Mouse (Mus musculus) CH12.LX (cell line): Measurements from ENCODE around the gene Plin3. TPM values are rescaled to one million over a fixed set of nuclear protein-coding genes. Genes with fewer than 3 reads are reported as not detected.

ENCODE experiments used
- DNase-seq: peaks from one replicate; pipeline ENCODE4 v3.0.0-alpha.2; 2013; ENCODE audit errors: extremely low read depth
- H3K27ac ChIP-seq: 2 replicates; pipeline ENCODE4 v1.5.1; 2012; ENCODE audit warnings: low read depth, mild to moderate bottlenecking, control low read depth, moderate library complexity; ENCODE audit not compliant: insufficient read depth
- H3K27me3 ChIP-seq: replicated peaks from 2 replicates; pipeline ENCODE3; 2012; ENCODE audit warnings: inconsistent platforms
- H3K36me3 ChIP-seq, 2 experiments: replicated peaks in 1 of 2; 2 replicates each; pipeline versions ENCODE3 to v1.6.1; 2012; ENCODE audit warnings: inconsistent platforms in 1 of 2, low read length in 1 of 2, mild to moderate bottlenecking in 1 of 2, mixed read lengths in 1 of 2, moderate library complexity in 1 of 2; ENCODE audit not compliant: control insufficient read depth in 1 of 2, insufficient read depth in 1 of 2
- H3K4me1 ChIP-seq, 2 experiments: 2 replicates each; pipeline ENCODE4 v1.6.1; 2012; ENCODE audit warnings: inconsistent platforms in 1 of 2, moderate library complexity in 1 of 2; ENCODE audit not compliant: insufficient read depth in 2 of 2, control insufficient read depth in 1 of 2
- H3K4me2 ChIP-seq: 2 replicates; pipeline ENCODE4 v1.6.1; 2012; ENCODE audit warnings: low read depth, mild to moderate bottlenecking, control low read depth; ENCODE audit not compliant: poor library complexity, insufficient read depth, severe bottlenecking
- H3K4me3 ChIP-seq, 3 experiments: fragments of 150-350 bp in 1 of 3; sonication (generic) in 1 of 3; replicated peaks in 1 of 3; 2 replicates each; pipeline versions ENCODE3 to v1.5.1; 2011 to 2012; ENCODE audit warnings: low read depth in 2 of 3, low read length in 2 of 3, mild to moderate bottlenecking in 2 of 3, moderate library complexity in 2 of 3, control low read depth in 1 of 3, improper control_type of control experiment in 1 of 3, inconsistent platforms in 1 of 3, mixed read lengths in 1 of 3; ENCODE audit not compliant: poor library complexity in 1 of 3
- H3K79me2 ChIP-seq: replicated peaks from 2 replicates; pipeline ENCODE4 v1.6.1; 2012; ENCODE audit warnings: mild to moderate bottlenecking, moderate library complexity; ENCODE audit not compliant: control insufficient read depth, poor library complexity, insufficient read depth, severe bottlenecking; ENCODE audit errors: extremely low read depth
- H3K9ac ChIP-seq: 2 replicates; pipeline ENCODE4 v1.6.1; 2012; ENCODE audit warnings: low read depth, mild to moderate bottlenecking, control low read depth, moderate library complexity; ENCODE audit not compliant: insufficient read depth
- H3K9me3 ChIP-seq: replicated peaks from 2 replicates; pipeline ENCODE3; 2012; ENCODE audit warnings: low read length, inconsistent platforms, mixed read lengths
- BHLHE40 ChIP-seq: IDR thresholded peaks from 2 replicates; pipeline ENCODE4 v1.6.1; 2011; ENCODE audit warnings: mild to moderate bottlenecking, low read depth, low read length, improper control_type of control experiment
- CHD1 ChIP-seq: IDR thresholded peaks from 2 replicates; pipeline ENCODE4 v1.6.1; 2012; ENCODE audit warnings: low read depth, low read length, improper control_type of control experiment, inconsistent platforms
- CHD2 ChIP-seq: IDR thresholded peaks from 2 replicates; pipeline ENCODE4 v1.6.1; 2011; ENCODE audit warnings: low read length, improper control_type of control experiment
- E2F4 ChIP-seq: IDR thresholded peaks from 2 replicates; pipeline ENCODE4 v1.6.1; 2011; ENCODE audit warnings: low read depth, low read length, improper control_type of control experiment; ENCODE audit not compliant: insufficient replicate concordance
- ELF1 ChIP-seq: IDR thresholded peaks from 2 replicates; pipeline ENCODE4 v1.6.1; 2014; ENCODE audit warnings: low read depth, mild to moderate bottlenecking, inconsistent platforms, low read length, improper control_type of control experiment
- EP300 ChIP-seq: IDR thresholded peaks from 2 replicates; pipeline ENCODE4 v1.6.1; 2011; ENCODE audit warnings: low read length, improper control_type of control experiment
- ETS1 ChIP-seq: conservative IDR thresholded peaks from 2 replicates; pipeline ENCODE4 v1.6.1; 2012; ENCODE audit warnings: low read depth, mild to moderate bottlenecking, inconsistent platforms, low read length, improper control_type of control experiment, moderate library complexity
- HCFC1 ChIP-seq: IDR thresholded peaks from 2 replicates; pipeline ENCODE4 v1.6.1; 2012; ENCODE audit warnings: low read depth, mild to moderate bottlenecking, inconsistent platforms, low read length, improper control_type of control experiment
- IRF4 ChIP-seq: IDR thresholded peaks from 2 replicates; pipeline ENCODE4 v1.6.1; 2014; ENCODE audit warnings: low read depth, mild to moderate bottlenecking, inconsistent platforms, low read length, improper control_type of control experiment
- JUN ChIP-seq: IDR thresholded peaks from 2 replicates; pipeline ENCODE4 v1.6.1; 2011; ENCODE audit warnings: low read depth, mild to moderate bottlenecking, low read length, improper control_type of control experiment, moderate library complexity; ENCODE audit not compliant: insufficient read depth
- KAT2A ChIP-seq: IDR thresholded peaks from 2 replicates; pipeline ENCODE4 v1.6.1; 2012; ENCODE audit warnings: low read length, improper control_type of control experiment, inconsistent platforms; ENCODE audit not compliant: insufficient replicate concordance
- MAX ChIP-seq: IDR thresholded peaks from 2 replicates; pipeline ENCODE4 v1.6.1; 2011; ENCODE audit warnings: low read length, improper control_type of control experiment
- MXI1 ChIP-seq: IDR thresholded peaks from 2 replicates; pipeline ENCODE4 v1.6.1; 2011; ENCODE audit warnings: mild to moderate bottlenecking, low read depth, low read length, improper control_type of control experiment
- MYC ChIP-seq: IDR thresholded peaks from 2 replicates; pipeline ENCODE4 v1.6.1; 2011; ENCODE audit warnings: low read depth, mild to moderate bottlenecking, improper control_type of control experiment, low read length
- NELFE ChIP-seq: IDR thresholded peaks from 2 replicates; pipeline ENCODE4 v1.6.1; 2011; ENCODE audit warnings: low read depth, low read length, improper control_type of control experiment
- NRF1 ChIP-seq: IDR thresholded peaks from 2 replicates; pipeline ENCODE4 v1.6.1; 2014; ENCODE audit warnings: low read depth, mild to moderate bottlenecking, inconsistent platforms, low read length, improper control_type of control experiment, moderate library complexity
- PAX5 ChIP-seq: IDR thresholded peaks from 2 replicates; pipeline ENCODE4 v1.6.1; 2012; ENCODE audit warnings: low read length, inconsistent platforms, mixed read lengths
- POLR2A ChIP-seq: IDR thresholded peaks from 2 replicates; pipeline ENCODE4 v1.6.1; 2011; ENCODE audit warnings: low read depth, mild to moderate bottlenecking, improper control_type of control experiment, low read length
- SIN3A ChIP-seq: IDR thresholded peaks from 2 replicates; pipeline ENCODE4 v1.6.1; 2012; ENCODE audit warnings: low read length, improper control_type of control experiment, inconsistent platforms
- SMC3 ChIP-seq: IDR thresholded peaks from 2 replicates; pipeline ENCODE4 v1.6.1; 2011; ENCODE audit warnings: low read depth, low read length, improper control_type of control experiment
- TCF12 ChIP-seq: IDR thresholded peaks from 2 replicates; pipeline ENCODE4 v1.6.1; 2014; ENCODE audit warnings: low read depth, mild to moderate bottlenecking, inconsistent platforms, low read length, improper control_type of control experiment
- UBTF ChIP-seq: IDR thresholded peaks from 2 replicates; pipeline ENCODE4 v1.6.1; 2012; ENCODE audit warnings: low read depth, mild to moderate bottlenecking, inconsistent platforms, low read length, improper control_type of control experiment, moderate library complexity
- ZC3H11A ChIP-seq: IDR thresholded peaks from 2 replicates; pipeline ENCODE4 v1.6.1; 2012; ENCODE audit warnings: low read depth, mild to moderate bottlenecking, inconsistent platforms, low read length, improper control_type of control experiment
- ZMIZ1 ChIP-seq: IDR thresholded peaks from 2 replicates; pipeline ENCODE4 v1.6.1; 2012; ENCODE audit warnings: low read depth, mild to moderate bottlenecking, inconsistent platforms, low read length, improper control_type of control experiment
- dilution Hi-C: fragments of 300-500 bp; cut with MboI; formaldehyde crosslinking; loops from 2 replicates; pipeline ENCODE4 v1.14.3; 2020; ENCODE audit warnings: low sequenced_read_pairs; ENCODE audit not compliant: extremely low pct_unique_long_range_greater_than_20kb, extremely low pct_ligation_motif_present
- in situ Hi-C: fragments of 300-500 bp; cut with MboI; formaldehyde crosslinking; loops from 3 replicates; pipeline ENCODE4 v1.14.3; 2019; ENCODE audit warnings: low sequenced_read_pairs, low pct_ligation_motif_present, low pct_unique_long_range_greater_than_20kb, mixed read lengths
- polyA plus RNA-seq: library from polyadenylated mRNA; unstranded; fragments of >175 nt; gene quantifications from 2 replicates; pipeline ENCODE4 v1.2.1, GENCODE M21; 2012; ENCODE audit warnings: low read depth; ENCODE audit not compliant: insufficient read length
- total RNA-seq, 2 experiments: library from RNA; depleted of rRNA; stranded (reverse); fragments of 300-350 nt in 1 of 2; fragments of >200 nt in 1 of 2; gene quantifications; 2 replicates each; pipeline ENCODE4 v1.2.3; 2012 to 2014

The Plin3 gene
- total and polyA plus RNA-seq, 3 experiments = 17.3 to 23.3 (median 18.5) TPM

DNA sequence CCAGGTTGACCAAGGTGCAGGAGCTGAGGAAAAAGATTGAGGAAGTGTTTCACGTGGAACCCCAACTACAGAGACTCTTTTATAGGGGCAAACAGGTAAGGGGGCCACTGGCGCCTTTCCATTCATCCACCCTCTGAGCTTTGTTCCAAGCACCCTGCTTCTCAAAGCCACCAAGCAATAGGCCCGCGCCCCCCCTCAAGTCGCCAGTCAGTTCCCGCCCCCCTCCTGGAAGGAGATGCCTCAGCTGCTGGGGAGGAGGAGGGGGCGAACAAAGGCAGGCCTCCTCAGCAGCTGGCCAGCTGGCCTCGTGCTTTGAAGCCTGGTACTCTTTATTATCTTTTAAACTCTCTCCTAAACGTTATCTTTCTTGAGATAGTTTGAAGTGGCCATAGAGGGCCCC lies 12.5 kb upstream of the Plin3 start:
- peak overlapping the region; percentile 73 to 81 (median 81) for H3K4me3 ChIP-seq
- H3K36me3 ChIP-seq = peaks cover 42 to 53% of the 10 kb centered on the region in 2 experiments
- dilution Hi-C loops = no loop called here

DNA sequence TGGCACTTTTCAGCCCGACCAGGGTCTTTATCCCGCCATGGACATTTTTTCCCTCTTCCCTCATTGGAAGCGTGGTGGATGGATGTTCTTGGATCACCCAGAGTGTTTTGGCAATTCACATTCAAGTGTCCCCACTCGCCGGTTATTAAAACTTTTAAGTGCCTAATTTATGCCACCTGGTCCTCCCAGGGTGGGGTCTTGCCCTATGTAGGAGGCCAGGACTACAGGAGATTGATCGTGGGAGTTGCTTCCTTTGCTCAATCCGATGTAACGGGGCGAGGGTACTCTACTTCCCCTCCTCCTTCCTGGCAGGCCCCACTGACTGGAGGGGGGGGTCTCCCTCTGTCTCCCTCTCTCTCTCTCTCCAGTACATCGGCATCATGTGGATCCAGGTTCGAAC lies 12.0 kb upstream of the Plin3 start:
- peaks cover 24 to 67% of the 10 kb centered on the region in 2 experiments for H3K4me1 ChIP-seq
- no peak for TF ChIP-seq CHD1
- no peak for TF ChIP-seq EP300
- TF ChIP-seq TCF12 = no peak
- no peak for TF ChIP-seq JUN
- no peak for TF ChIP-seq HCFC1
- TF ChIP-seq ZC3H11A = no peak
- TF ChIP-seq SMC3 = no peak
- no peak for DNase-seq
- peak overlapping the region; percentile 44 for H3K9ac ChIP-seq
- H3K9me3 ChIP-seq = no peaks in the 10 kb centered on the region
- dilution Hi-C loops (no loop called here), in situ Hi-C loops (no loop called here)
- peaks cover 47% of the 10 kb centered on the region for H3K79me2 ChIP-seq
- peak overlapping the region; percentile 63 for H3K4me2 ChIP-seq
- H3K27ac ChIP-seq = no peak overlapping the region
- H3K4me3 ChIP-seq = peak overlapping the region; percentile 73 to 81 (median 81)
- H3K36me3 ChIP-seq = peaks cover 40 to 50% of the 10 kb centered on the region in 2 experiments
- no peaks in the 10 kb centered on the region for H3K27me3 ChIP-seq

More for the DNA sequence above, 12.5 kb upstream of the Plin3 start:
- H3K9me3 ChIP-seq = no peaks in the 10 kb centered on the region
- peaks cover 49% of the 10 kb centered on the region for H3K79me2 ChIP-seq
- peak overlapping the region; percentile 63 for H3K4me2 ChIP-seq
- H3K9ac ChIP-seq = peak overlapping the region; percentile 44
- DNase-seq = no peak
- in situ Hi-C loops = no loop called here
- H3K27me3 ChIP-seq = no peaks in the 10 kb centered on the region
- no peak for TF ChIP-seq ETS1
- H3K4me1 ChIP-seq = peaks cover 24 to 70% of the 10 kb centered on the region in 2 experiments
- no peak overlapping the region for H3K27ac ChIP-seq

DNA sequence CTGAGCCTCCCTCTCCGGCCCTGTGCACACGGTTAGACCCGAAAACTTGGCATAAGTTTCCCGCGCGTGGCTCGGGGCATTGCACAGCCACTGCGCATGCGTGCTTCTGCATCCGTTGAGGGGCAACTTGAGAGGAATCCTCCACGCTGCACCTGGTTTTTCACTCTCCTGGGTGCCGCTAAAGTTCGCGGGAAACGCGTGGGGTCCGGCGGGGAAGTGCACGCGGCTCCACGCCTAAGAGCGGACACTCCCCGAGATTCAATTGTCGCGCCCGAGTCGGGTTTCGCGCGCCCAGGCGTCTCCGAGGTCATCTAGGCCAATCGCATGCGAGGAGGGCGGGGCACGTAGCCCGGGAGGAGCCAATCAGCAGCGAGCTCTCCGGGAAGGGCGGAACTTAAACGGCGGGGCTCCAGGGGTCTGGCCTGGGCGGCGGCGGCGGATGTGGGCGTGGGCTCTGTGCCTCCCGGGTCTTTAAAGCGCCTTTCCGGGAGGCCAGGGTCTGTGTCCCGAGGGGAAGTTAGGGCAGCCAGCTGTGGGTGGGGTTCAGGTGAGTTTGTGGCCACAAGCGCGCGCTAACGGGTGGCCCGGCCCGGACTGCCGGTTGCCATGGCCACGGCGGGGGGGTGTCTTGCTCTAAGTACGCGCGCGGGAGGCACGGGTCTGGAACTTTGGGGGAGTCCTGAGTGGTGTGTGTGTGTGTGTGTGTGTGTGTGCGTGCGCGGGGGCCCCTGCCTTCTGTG lies 11.3 kb upstream of the Plin3 start:
- Histone ChIP-seq H3K4me3 (peak overlapping the region; percentile 81 to 84 (median 81)), H3K36me3 (peaks cover 33 to 43% of the 10 kb centered on the region in 2 experiments), H3K79me2 (peaks cover 47% of the 10 kb centered on the region), H3K27me3 (no peaks in the 10 kb centered on the region), H3K4me2 (peak overlapping the region; percentile 63; the same call in 1 of the 2 replicates), H3K9me3 (no peaks in the 10 kb centered on the region), H3K27ac (peak overlapping the region; percentile 87), H3K4me1 (peaks cover 24 to 61% of the 10 kb centered on the region in 2 experiments), H3K9ac (peak overlapping the region; percentile 85)
- DNase-seq = peak; percentile 96
- TF ChIP-seq CHD1 (no peak), POLR2A (peak; percentile 60), PAX5 (no peak), E2F4 (peak; percentile 94; the same call in 1 of the 2 replicates), KAT2A (peak; percentile 65; the same call in 1 of the 2 replicates), MAX (peak; percentile 48; the same call in 1 of the 2 replicates), SIN3A (peak; percentile 66), ZMIZ1 (peak; percentile 79), HCFC1 (peak; percentile 60), ELF1 (peak; percentile 82), NRF1 (peak; percentile 88), NELFE (peak; percentile 18), MYC (peak; percentile 89), MXI1 (peak; percentile 90), UBTF (no peak), IRF4 (no peak), TCF12 (peak; percentile 70), CHD2 (peak; percentile 73), BHLHE40 (0 out of 2 replicates have a peak, but pooled peaks have one; percentile 26)
- in situ Hi-C loops (no loop called here), dilution Hi-C loops (no loop called here)
